Mouse (Mus musculus): ENCODE data around the gene Serpina5.

DNA sequence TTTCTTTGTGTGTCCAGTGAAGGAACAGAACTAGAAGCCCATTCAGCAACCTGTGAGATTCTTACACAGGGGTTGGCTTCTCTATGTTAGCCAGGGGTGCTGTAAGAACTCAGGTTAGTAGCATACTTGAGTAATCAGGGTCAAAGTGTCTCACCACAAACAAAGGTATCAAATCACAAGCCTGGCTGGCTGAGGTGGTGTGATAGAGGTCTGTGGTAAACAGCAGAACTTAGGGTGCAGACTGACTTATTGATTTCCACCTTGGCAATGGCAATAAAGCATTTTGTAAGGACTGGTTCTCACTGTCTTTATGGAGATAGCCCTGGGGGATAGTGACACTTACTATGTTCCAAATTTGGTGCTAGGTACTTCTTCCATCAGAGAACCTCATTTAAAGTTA, 4.9 kb downstream of the Serpina5 start:
- TF ChIP-seq TAL1 (IDR thresholded peaks at IDR 0.05; ENCODE audit: low read length) (no peak), GATA1 (IDR thresholded peaks at IDR 0.05; ENCODE audit: low read length) (no peak)

Data from erythroblast, embryonic 14.5 days (primary cell).